Mouse (Mus musculus): ENCODE results near the gene Synj2.

DNA sequence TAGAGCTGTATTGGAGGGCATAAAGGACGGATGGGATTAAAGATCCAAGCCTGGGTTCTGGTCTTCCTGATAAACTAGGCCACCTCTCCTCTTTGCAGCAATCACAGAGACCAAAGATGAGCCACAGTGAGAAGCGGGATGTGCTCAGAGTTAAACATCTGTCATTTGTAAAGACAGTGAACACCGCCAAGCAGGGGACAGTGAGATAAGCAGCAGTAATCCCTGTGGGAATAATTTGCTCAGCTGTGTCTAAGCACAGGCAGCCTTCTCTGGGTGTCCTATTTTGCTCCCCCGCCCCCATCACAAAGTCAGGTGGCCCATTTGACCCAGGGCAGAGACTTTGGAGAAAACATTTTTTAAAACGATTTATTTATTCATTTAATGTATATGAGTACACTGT is 25.6 kb downstream of the Synj2 start:
- TF ChIP-seq POLR2A (IDR thresholded peaks at IDR 0.05; ENCODE audit: low read depth, low read length) (no peak), CTCF (conservative IDR thresholded peaks at IDR 0.05; ENCODE audit: insufficient read depth, insufficient read length, low read depth, low read length) (no peak)

Measured in kidney, adult 2 months (tissue).